Mouse (Mus musculus): ENCODE measurements around the gene Smoc2.

The Smoc2 gene

DNA sequence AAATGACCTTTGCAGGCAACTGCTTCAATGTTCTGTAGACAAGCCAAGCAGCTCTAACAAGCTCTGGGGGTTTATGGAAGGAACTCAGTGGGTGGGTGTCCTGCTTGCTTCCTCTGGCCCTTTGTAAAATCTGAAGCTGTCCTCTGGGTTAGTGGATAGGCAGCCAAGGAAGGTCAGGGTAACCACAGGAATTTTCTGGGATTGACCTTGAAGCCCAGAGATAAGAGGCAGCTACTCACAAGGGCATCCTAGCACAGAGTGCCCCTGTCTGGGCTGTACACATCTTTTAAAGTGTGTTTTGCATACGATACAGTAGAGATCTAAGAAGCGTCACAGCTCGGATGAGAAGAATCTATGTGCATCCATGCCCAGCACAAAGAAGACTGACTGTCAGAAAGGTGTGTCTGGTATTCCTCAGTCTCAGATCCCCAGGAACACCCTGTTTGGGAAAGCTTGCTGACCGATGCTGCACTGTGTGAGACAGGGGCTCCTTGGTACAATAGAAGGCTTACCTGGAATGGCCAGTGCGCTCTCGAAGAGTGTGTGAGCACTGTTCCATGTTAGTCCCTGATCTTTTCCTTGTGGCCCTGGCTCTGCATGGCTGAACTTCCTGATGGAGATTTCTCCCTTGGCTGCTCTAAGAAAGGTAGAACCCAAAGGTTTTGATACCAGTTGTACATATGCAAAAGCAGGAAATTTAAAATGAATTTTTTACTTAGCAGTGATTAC lies 69.9 kb downstream of the Smoc2 start:
- no peak for ATAC-seq (ENCODE audit: low TSS enrichment)

DNA sequence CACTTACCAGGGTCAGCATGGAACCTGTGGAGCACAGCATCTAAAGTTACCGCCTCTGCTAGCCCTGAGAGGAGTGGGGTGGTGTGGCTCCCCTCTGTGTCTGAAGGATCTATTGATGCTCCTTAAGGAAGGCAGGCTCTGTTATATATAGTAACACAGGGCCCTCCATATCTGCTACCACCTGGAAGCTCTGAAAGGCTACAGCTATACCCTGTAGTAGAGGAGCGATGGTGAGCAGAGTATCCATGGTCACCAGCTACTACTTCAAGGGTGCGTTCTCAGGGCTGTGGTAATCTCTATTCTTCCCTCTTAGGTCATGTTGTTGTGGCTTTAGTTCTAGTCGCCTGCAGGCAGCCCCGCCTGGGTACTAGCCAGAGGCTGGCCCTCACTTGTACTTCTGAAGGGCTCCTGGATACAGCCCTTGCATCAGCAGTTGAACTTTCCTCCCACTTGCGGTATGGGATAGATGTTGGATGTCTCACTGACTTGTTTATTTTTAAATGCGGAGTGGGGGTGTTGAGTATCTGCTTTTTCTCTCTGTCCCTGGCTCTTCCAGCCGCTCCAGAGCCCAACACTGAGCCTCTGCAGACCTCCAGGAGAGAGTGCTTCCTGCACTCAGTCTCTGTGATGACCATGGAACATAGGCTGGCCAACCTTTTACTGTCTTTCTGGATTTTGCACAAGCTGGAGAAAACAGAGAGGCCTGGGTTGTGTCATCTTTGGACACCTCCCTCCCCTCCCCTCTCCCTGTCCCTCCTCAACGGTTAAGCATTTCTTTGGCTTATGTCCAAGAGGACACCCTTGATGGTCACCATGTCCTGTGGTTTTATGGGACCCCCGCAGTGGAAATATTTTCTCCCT lies 74.1 kb downstream of the Smoc2 start:
- ATAC-seq (ENCODE audit: low TSS enrichment) = no peak

DNA sequence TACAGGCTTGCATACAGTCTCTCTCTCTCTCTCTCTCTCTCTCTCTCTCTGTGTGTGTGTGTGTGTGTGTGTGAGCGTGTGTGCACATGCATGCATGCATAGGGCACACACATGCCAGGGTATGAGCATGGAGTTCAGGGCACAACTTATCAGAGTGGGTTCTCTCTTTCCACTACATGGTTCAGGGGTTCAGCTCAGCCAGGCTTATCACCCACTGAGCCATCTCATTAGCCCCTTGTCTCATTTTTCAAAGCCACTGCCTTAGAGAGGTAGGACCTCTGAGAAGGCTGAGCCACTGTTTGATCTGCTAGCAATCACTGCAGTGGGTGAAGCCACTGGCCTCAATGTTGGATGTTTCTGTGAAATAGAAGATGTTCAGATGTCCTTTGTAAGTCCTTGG lies 82.2 kb downstream of the Smoc2 start:
- ATAC-seq (ENCODE audit: low TSS enrichment) = no peak

DNA sequence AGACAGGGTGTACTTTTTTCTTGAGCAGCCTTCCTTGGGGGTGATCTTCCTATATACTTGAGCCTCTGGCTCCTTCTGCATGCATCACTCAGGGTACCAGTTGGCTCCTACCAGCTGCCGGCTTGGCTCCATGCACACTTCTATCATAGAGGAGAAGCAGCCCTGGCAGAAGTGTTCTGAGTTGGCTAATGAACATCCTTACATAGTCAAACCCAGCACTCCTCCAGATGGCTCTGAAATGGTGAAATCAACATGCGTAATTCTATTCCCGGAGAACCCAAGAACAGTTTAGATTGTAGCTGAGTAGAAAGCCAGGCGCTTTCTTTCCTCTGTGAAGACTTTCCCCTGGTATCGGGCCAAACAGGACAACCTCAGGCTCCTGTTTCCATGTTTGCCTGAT lies 91.2 kb downstream of the Smoc2 start:
- ATAC-seq (ENCODE audit: low TSS enrichment) = peak; percentile 97

- ATAC-seq (ENCODE audit: low TSS enrichment) = no peak
These were observed 92.3 kb downstream of the Smoc2 start for GRCm38 (mm10) chr17:14371606-14372005.

GRCm38 (mm10) chr17:14372324-14373145 lies 93.2 kb downstream of the Smoc2 start:
- peak; percentile 62 for ATAC-seq (ENCODE audit: low TSS enrichment)

DNA sequence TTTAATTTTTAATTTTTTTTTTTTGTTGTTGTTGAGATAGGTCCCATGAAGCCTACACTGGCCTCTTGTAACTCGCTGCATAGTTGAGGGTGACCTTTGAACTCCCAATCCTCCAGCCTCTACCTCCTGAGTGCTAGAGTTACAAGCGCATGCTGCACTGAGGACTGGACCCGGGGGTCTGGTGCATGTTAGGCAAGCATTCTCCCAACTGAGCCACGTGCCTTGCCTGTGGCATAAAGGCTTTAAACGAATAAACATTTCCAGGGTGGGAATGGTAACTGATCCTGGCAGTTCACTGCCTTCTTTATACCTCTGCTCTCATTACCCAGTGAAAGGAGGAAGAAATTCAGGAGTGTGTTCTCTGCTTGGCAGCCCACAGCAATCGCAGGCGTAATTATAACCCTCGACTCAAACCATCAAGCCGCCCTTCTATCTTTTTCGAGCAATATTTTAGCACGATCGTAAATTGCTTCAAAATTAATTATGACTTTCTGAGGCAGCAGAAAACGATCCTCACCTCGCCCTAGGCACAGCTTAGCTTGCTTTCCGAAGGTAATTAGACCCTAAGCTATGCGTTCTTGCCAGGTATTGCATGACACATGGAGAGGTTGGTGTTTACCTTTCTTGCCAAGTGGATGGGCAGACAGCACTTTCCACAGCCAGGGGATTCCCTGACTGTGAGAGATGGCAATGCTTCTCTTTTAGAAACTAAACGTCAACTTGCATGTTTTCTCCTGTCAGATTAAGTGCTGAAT lies 99.6 kb downstream of the Smoc2 start:
- ATAC-seq (ENCODE audit: low TSS enrichment) = no peak

GRCm38 (mm10) chr17:14379518-14379917 lies 100.2 kb downstream of the Smoc2 start:
- ATAC-seq (ENCODE audit: low TSS enrichment) = no peak

DNA sequence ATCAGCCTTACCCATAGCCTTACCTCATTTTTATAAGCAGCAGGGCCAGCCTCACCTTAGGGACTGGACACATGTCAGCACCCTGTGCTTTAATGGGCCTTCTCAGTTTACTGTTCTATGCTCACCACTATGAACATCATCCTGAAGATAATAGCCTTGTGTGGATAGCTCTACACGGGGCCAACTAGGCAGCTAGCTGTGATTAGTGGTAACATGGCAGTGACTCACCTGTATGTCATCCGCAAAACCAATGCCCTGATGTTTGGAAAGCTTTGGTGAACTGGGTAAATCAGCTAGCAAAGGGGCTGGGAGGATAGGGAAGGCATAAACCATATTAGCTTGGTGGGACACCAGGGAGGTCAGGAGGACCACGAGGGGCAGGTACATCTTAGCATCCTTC lies 100.7 kb downstream of the Smoc2 start:
- ATAC-seq (ENCODE audit: low TSS enrichment) = no peak

GRCm38 (mm10) chr17:14380526-14380925 lies 101.2 kb downstream of the Smoc2 start:
- ATAC-seq (ENCODE audit: low TSS enrichment) = no peak

DNA sequence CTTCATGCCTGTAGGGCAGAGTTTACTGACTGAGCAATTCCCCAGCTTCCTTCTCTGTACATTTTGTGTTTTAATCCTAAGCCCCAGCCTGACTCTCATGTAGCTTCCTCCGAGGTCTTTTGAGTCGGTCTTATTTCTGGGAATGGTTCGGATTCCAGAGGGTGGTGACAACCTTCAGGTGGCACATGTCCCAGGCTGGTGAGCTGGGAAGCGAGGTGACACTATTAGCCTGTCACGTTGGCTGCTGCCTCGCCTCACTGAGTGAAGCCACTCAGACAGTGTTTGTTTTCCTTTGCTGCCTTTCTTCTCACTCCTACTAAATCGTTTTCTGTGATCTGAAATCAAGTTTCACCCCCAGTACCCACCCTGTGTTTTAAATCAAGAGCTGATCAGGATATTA lies 102.2 kb downstream of the Smoc2 start:
- no peak for ATAC-seq (ENCODE audit: low TSS enrichment)

DNA sequence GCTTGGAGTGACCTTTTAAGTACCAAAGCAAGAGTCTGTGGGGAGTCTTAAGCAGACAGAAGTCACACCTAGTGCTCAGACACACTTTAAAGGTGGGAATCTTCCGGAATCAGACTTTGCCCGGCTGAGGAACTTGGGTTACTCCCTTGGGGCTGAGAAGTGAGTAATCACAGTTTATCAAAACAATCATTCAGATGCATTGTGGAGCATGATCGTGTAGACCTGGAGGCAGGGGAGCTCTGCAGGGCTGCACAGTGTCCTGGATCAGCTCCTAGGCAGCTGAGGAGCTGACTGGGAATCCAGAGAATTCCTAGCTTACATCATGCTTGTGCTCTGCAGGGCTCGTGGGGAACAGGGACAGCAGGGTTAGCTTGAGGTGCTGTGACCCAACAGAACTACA lies 104.7 kb downstream of the Smoc2 start:
- ATAC-seq (ENCODE audit: low TSS enrichment) = no peak

- no peak for ATAC-seq (ENCODE audit: low TSS enrichment)
These were observed 105.7 kb downstream of the Smoc2 start for GRCm38 (mm10) chr17:14384980-14385379.

GRCm38 (mm10) chr17:14387261-14387660 lies 108.0 kb downstream of the Smoc2 start:
- no peak for ATAC-seq (ENCODE audit: low TSS enrichment)

GRCm38 (mm10) chr17:14392443-14392842 lies 113.1 kb downstream of the Smoc2 start:
- no peak for ATAC-seq (ENCODE audit: low TSS enrichment)

GRCm38 (mm10) chr17:14394861-14395260 lies 115.6 kb downstream of the Smoc2 start:
- ATAC-seq (ENCODE audit: low TSS enrichment) = no peak

DNA sequence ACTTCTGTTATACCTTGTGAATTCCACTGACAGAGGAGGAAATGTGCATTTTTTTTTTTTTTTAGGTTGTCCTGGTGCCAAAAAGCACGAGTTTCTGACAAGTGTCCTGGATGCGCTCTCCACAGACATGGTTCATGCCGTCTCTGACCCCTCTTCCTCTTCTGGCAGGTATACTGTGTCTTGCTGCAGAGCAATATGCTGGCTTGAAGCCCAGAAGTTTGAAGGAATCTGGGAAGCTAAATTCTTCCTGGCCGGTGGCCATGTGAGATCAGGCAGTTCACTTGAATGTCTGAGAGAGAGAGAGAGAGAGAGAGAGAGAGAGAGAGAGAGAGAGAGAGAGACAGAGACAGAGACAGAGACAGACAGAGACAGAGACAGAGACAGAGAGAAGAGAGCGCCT lies 118.2 kb downstream of the Smoc2 start:
- no peak for ATAC-seq (ENCODE audit: low TSS enrichment)

GRCm38 (mm10) chr17:14398650-14399424 lies 119.5 kb downstream of the Smoc2 start:
- ATAC-seq (ENCODE audit: low TSS enrichment) = no peak

DNA sequence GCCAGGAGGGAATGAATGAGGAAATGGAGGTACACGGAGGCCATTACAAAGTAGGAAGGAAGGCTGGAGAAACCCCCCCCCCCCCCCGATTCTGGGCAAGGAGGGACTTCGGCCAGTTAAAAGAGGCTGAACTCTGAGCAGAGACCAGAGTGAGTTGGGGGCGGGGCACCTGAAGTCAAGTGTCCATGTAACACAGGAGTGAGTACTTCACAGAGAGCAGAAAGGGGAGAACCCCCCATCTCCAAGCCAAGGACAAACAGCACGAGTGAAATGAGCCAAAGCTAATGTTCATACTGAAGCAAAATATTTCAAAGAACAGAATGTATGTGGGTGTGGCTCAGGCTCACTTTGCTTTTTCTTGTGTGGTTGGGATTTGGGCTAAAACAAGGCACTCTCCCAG lies 121.7 kb downstream of the Smoc2 start:
- ATAC-seq (ENCODE audit: low TSS enrichment) = peak; percentile 67; the same call in 1 of the 2 replicates

DNA sequence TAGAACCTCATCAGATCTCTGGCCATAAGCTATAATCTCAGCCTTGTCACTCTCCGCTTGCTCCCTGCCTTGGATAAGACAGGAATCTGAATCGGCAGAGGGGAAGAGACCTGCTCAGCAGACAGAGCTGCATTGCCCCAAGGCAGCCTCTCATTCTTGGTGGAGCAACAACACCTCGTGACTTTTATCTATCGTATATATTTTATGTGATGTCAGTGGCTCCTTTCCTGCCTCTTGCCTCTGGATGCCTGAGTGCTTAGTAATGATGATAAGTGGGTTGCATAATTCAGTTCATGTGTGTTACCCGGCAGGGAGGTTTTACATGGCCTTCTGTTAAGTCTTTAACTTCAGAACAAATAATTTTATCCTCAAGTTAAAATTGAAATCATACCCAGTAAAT lies 128.6 kb downstream of the Smoc2 start:
- ATAC-seq (ENCODE audit: low TSS enrichment) = no peak

GRCm38 (mm10) chr17:14412460-14412859 lies 133.2 kb downstream of the Smoc2 start:
- ATAC-seq (ENCODE audit: low TSS enrichment) = no peak

Data from frontal cortex, adult (tissue).